Mouse (Mus musculus) liver, postnatal 0 days (tissue): ENCODE results near the gene Krtap24-1.

ENCODE experiments used
- CTCF ChIP-seq: sonication (generic); IDR thresholded peaks from 2 replicates; pipeline ENCODE4 v1.5.1; 2016; ENCODE audit warnings: antibody characterized with exemption, low read depth
- EP300 ChIP-seq: IDR thresholded peaks from 2 replicates; pipeline ENCODE4 v1.6.1; 2016; ENCODE audit warnings: antibody characterized with exemption, low read depth, mild to moderate bottlenecking

DNA sequence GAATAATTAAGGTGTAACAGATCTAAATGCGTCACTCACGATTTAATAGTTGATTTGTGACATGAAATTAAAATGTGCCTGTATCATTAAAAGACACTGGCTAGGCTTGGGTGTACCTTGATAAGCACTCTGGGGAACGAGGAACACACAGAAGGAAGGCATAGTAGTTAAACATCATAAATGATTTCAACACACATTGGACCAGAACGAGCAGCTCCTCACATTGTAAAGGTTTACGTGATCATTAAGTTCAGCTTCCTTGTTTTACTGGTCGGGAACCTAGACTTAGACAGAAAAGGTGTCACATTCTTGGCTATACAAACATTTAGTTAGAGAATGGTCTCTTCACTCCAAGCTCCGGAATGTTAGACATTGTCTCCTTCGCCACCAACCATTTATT is 11.8 kb downstream of the Krtap24-1 start:
- TF ChIP-seq CTCF, result no peak
- no peak for TF ChIP-seq EP300
